Mouse (Mus musculus): ENCODE data around the gene Slc19a3.

GRCm38 (mm10) chr1:83044882-83045427, 6.7 kb upstream of the Slc19a3 start, which contains the start of gene Gm47969:
- TF ChIP-seq CTCF (IDR thresholded peaks at IDR 0.05; ENCODE audit: extremely low read depth, insufficient read length, insufficient replicate concordance, low read depth, low read length), result no peak
- TF ChIP-seq POLR2A (IDR thresholded peaks at IDR 0.05; ENCODE audit: low read depth, low read length), result no peak

All from small intestine, adult 2 months (tissue).